Mouse (Mus musculus) G1E (cell line): ENCODE measurements around the gene Clasp1. TPM values are rescaled to one million over a fixed set of nuclear protein-coding genes. Genes with fewer than 3 reads are reported as not detected.

Source experiments
- ATAC-seq: 2 replicates; pipeline ENCODE4 v1.8.0; 2016; ENCODE audit warnings: mild to moderate bottlenecking; ENCODE audit not compliant: insufficient number of reproducible peaks, poor library complexity, low FRiP score, severe bottlenecking; ENCODE audit errors: extremely low read depth
- DNase-seq: peaks from one replicate; pipeline ENCODE4 v3.0.0; 2012; ENCODE audit warnings: low spot score
- H3K27me3 ChIP-seq: 2 replicates; pipeline ENCODE4 v1.6.1; 2012; ENCODE audit warnings: mild to moderate bottlenecking, low read length, inconsistent platforms; ENCODE audit not compliant: insufficient read depth
- H3K36me3 ChIP-seq: replicated peaks from 2 replicates; pipeline ENCODE3; 2012; ENCODE audit warnings: mild to moderate bottlenecking, inconsistent platforms
- H3K4me1 ChIP-seq: 2 replicates; pipeline ENCODE4 v1.6.1; 2012; ENCODE audit warnings: low read depth, low read length, inconsistent platforms, mixed read lengths; ENCODE audit not compliant: insufficient read depth
- H3K4me3 ChIP-seq: 2 replicates; pipeline ENCODE4 v1.5.1; 2012; ENCODE audit warnings: low read depth, mild to moderate bottlenecking, inconsistent platforms, low read length, moderate library complexity, mixed read lengths
- H3K9me3 ChIP-seq: replicated peaks from 2 replicates; pipeline ENCODE4 v1.6.1; 2012; ENCODE audit warnings: inconsistent platforms
- CTCF ChIP-seq: IDR thresholded peaks from 2 replicates; pipeline ENCODE4 v1.5.1; 2012; ENCODE audit warnings: low read depth, low read length, inconsistent platforms, mixed read lengths
- GATA1 ChIP-seq: IDR thresholded peaks from 2 replicates; pipeline ENCODE4 v1.6.1; 2012; ENCODE audit warnings: borderline replicate concordance, low read length, inconsistent platforms, mixed read lengths
- GATA2 ChIP-seq: IDR thresholded peaks from 2 replicates; pipeline ENCODE4 v1.6.1; 2012; ENCODE audit warnings: low read depth, low read length, inconsistent platforms, borderline replicate concordance
- POLR2AphosphoS5 ChIP-seq: IDR thresholded peaks from 2 replicates; pipeline ENCODE4 v1.6.1; 2012; ENCODE audit warnings: low read depth, low read length, inconsistent platforms; ENCODE audit not compliant: insufficient replicate concordance
- TAL1 ChIP-seq: conservative IDR thresholded peaks from 2 replicates; pipeline ENCODE4 v1.6.1; 2012; ENCODE audit warnings: low read depth, low read length, inconsistent platforms, mixed read lengths
- polyA plus RNA-seq: library from polyadenylated mRNA; stranded (reverse); fragments of >175 nt; gene quantifications from 2 replicates; pipeline ENCODE4 v1.2.3, GENCODE M21; 2012
- total RNA-seq, 2 experiments: library from RNA; stranded (forward) in 1 of 2; stranded (reverse) in 1 of 2; fragments of 200-1000 nt in 1 of 2; fragments of >200 nt in 1 of 2; fragmentation: Nextera tagmentation in 1 of 2; gene quantifications; 2 replicates each; pipeline ENCODE4 v1.2.3; 2014 to 2017

The Clasp1 gene
- total and polyA plus RNA-seq, 3 experiments, result 39.6 to 86.9 (median 51.2) TPM

- no peak overlapping the region for H3K4me3 ChIP-seq
- H3K27me3 ChIP-seq, result no peaks in the 10 kb centered on the region
- H3K4me1 ChIP-seq, result peaks cover 3% of the 10 kb centered on the region; the same call in 1 of the 2 replicates
- H3K9me3 ChIP-seq, result no peaks in the 10 kb centered on the region
- no peak for TF ChIP-seq GATA1
- ATAC-seq (no peak), DNase-seq (no peak)
- peaks cover 97% of the 10 kb centered on the region for H3K36me3 ChIP-seq
Measured at GRCm38 (mm10) chr1:118511738-118512530, 123.1 kb downstream of the Clasp1 start.

- peaks cover 86% of the 10 kb centered on the region for H3K36me3 ChIP-seq
- H3K27me3 ChIP-seq, result no peaks in the 10 kb centered on the region
- ATAC-seq (no peak), DNase-seq (no peak)
- H3K9me3 ChIP-seq, result no peaks in the 10 kb centered on the region
- H3K4me3 ChIP-seq, result no peak overlapping the region
- TF ChIP-seq GATA2 (no peak), CTCF (no peak), POLR2AphosphoS5 (no peak), TAL1 (no peak), GATA1 (no peak)
- no peaks in the 10 kb centered on the region for H3K4me1 ChIP-seq
Measured at GRCm38 (mm10) chr1:118516256-118516655, 127.4 kb downstream of the Clasp1 start.

- H3K9me3 ChIP-seq, result no peaks in the 10 kb centered on the region
- peaks cover 79% of the 10 kb centered on the region for H3K36me3 ChIP-seq
- H3K27me3 ChIP-seq, result no peaks in the 10 kb centered on the region
- H3K4me3 ChIP-seq, result no peak overlapping the region
- ATAC-seq (no peak), DNase-seq (no peak)
- TF ChIP-seq GATA1, result no peak
- no peak for TF ChIP-seq GATA2
- TF ChIP-seq TAL1, result no peak
- TF ChIP-seq POLR2AphosphoS5, result no peak
- no peak for TF ChIP-seq CTCF
- no peaks in the 10 kb centered on the region for H3K4me1 ChIP-seq
Measured at GRCm38 (mm10) chr1:118523161-118523560, 134.3 kb downstream of the Clasp1 start.

- peaks cover 80% of the 10 kb centered on the region for H3K36me3 ChIP-seq
- TF ChIP-seq POLR2AphosphoS5 (no peak), GATA2 (no peak), TAL1 (no peak), CTCF (no peak), GATA1 (no peak)
Measured at GRCm38 (mm10) chr1:118525336-118525735, 136.5 kb downstream of the Clasp1 start.

GRCm38 (mm10) chr1:118529213-118529612 is 140.4 kb downstream of the Clasp1 start:
- H3K4me3 ChIP-seq, result no peak overlapping the region
- H3K27me3 ChIP-seq, result no peaks in the 10 kb centered on the region
- ATAC-seq (peak; percentile 28; the same call in 1 of the 2 replicates), DNase-seq (no peak)
- TF ChIP-seq TAL1 (no peak), POLR2AphosphoS5 (no peak), CTCF (peak; percentile 39), GATA1 (no peak)
- H3K36me3 ChIP-seq, result peaks cover 89% of the 10 kb centered on the region
- no peaks in the 10 kb centered on the region for H3K4me1 ChIP-seq
- H3K9me3 ChIP-seq, result no peaks in the 10 kb centered on the region

More at GRCm38 (mm10) chr1:118525336-118525735, 136.5 kb downstream of the Clasp1 start:
- H3K27me3 ChIP-seq, result no peaks in the 10 kb centered on the region
- ATAC-seq, result no peak
- H3K4me1 ChIP-seq, result no peaks in the 10 kb centered on the region
- DNase-seq, result no peak
- H3K4me3 ChIP-seq, result no peak overlapping the region
- H3K9me3 ChIP-seq, result no peaks in the 10 kb centered on the region

GRCm38 (mm10) chr1:118531259-118531658 is 142.4 kb downstream of the Clasp1 start:
- H3K36me3 ChIP-seq, result peaks cover 91% of the 10 kb centered on the region

GRCm38 (mm10) chr1:118536021-118536420 is 147.2 kb downstream of the Clasp1 start:
- TF ChIP-seq CTCF (no peak), GATA1 (no peak)
- no peak overlapping the region for H3K4me3 ChIP-seq
- no peaks in the 10 kb centered on the region for H3K4me1 ChIP-seq
- no peaks in the 10 kb centered on the region for H3K27me3 ChIP-seq
- H3K9me3 ChIP-seq, result no peaks in the 10 kb centered on the region
- DNase-seq (no peak), ATAC-seq (no peak)
- peaks cover 82% of the 10 kb centered on the region for H3K36me3 ChIP-seq

More at GRCm38 (mm10) chr1:118531259-118531658, 142.4 kb downstream of the Clasp1 start:
- Histone ChIP-seq H3K4me3 (no peak overlapping the region), H3K4me1 (no peaks in the 10 kb centered on the region), H3K9me3 (no peaks in the 10 kb centered on the region), H3K27me3 (no peaks in the 10 kb centered on the region)
- no peak for TF ChIP-seq CTCF
- TF ChIP-seq GATA2, result no peak
- no peak for TF ChIP-seq TAL1
- no peak for TF ChIP-seq GATA1
- TF ChIP-seq POLR2AphosphoS5, result no peak
- no peak for ATAC-seq
- no peak for DNase-seq
